Mouse (Mus musculus): ENCODE data around the gene Chst3. TPM values are rescaled to one million over a fixed set of nuclear protein-coding genes. Genes with fewer than 3 reads are reported as not detected.
A peak's percentile ranks its signal among the peaks of the same experiment; 100 is the strongest.
"Not testable (repeated sequence)": the region's sequence is repeated elsewhere in the genome, so short reads cannot be mapped to it uniquely, and the experiment has no call there.

Chst3 gene
- polyA plus RNA-seq, 1 experiment from 2014 or later = 0.46 TPM

GRCm38 (mm10) chr10:60195087-60195486 is 24.0 kb downstream of the Chst3 start:
- Histone ChIP-seq H3K9me3 (replicated peaks; ENCODE audit: control insufficient read depth, low read length) (no peaks in the 10 kb centered on the region), H3K36me3 (ENCODE audit: control insufficient read depth, insufficient read depth) (no peaks in the 10 kb centered on the region), H3K27me3 (ENCODE audit: control insufficient read depth, insufficient read depth, low read length) (peaks cover 10% of the 10 kb centered on the region), H3K27ac (ENCODE audit: low read length) (peak overlapping the region; percentile 28; the same call in 1 of the 2 replicates), H3K4me1 (ENCODE audit: control insufficient read depth, insufficient read depth, low read length) (peaks cover 33% of the 10 kb centered on the region), H3K4me3 (ENCODE audit: low read length) (no peak overlapping the region), H3K4me2 (ENCODE audit: low read depth, low read length) (no peak overlapping the region), H3K9ac (ENCODE audit: low read length) (no peak overlapping the region)
- WGBS = 9% methylated on average over 4 of the region's 4 CpGs
- peak; percentile 41; the same call in 1 of the 2 replicates for ATAC-seq (replicated peaks; ENCODE audit: extremely low read depth, insufficient read depth, low FRiP score)

GRCm38 (mm10) chr10:60193532-60194423 is 25.3 kb downstream of the Chst3 start:
- WGBS = 10% methylated on average over 19 of the region's 19 CpGs
- peak overlapping the region; percentile 7; the same call in 1 of the 2 replicates for H3K4me3 ChIP-seq (ENCODE audit: low read length)
- peak; percentile 82 for ATAC-seq (replicated peaks; ENCODE audit: extremely low read depth, insufficient read depth, low FRiP score)
- peak overlapping the region; percentile 45 for H3K9ac ChIP-seq (ENCODE audit: low read length)
- peak overlapping the region; percentile 41 for H3K4me2 ChIP-seq (ENCODE audit: low read depth, low read length)
- peaks cover 33% of the 10 kb centered on the region for H3K4me1 ChIP-seq (ENCODE audit: control insufficient read depth, insufficient read depth, low read length)
- H3K9me3 ChIP-seq (replicated peaks; ENCODE audit: control insufficient read depth, low read length) = no peaks in the 10 kb centered on the region
- H3K36me3 ChIP-seq (ENCODE audit: control insufficient read depth, insufficient read depth) = no peaks in the 10 kb centered on the region
- no peak overlapping the region for H3K27ac ChIP-seq (ENCODE audit: low read length)
- peaks cover 10% of the 10 kb centered on the region for H3K27me3 ChIP-seq (ENCODE audit: control insufficient read depth, insufficient read depth, low read length)

- Histone ChIP-seq H3K4me2 (ENCODE audit: low read depth, low read length) (peak overlapping the region; percentile 59), H3K27me3 (ENCODE audit: control insufficient read depth, insufficient read depth, low read length) (peaks cover 10% of the 10 kb centered on the region), H3K27ac (ENCODE audit: low read length) (no peak overlapping the region), H3K4me3 (ENCODE audit: low read length) (peak overlapping the region; percentile 29), H3K4me1 (ENCODE audit: control insufficient read depth, insufficient read depth, low read length) (peaks cover 25% of the 10 kb centered on the region), H3K36me3 (ENCODE audit: control insufficient read depth, insufficient read depth) (no peaks in the 10 kb centered on the region), H3K9me3 (replicated peaks; ENCODE audit: control insufficient read depth, low read length) (no peaks in the 10 kb centered on the region), H3K9ac (ENCODE audit: low read length) (no peak overlapping the region; the same call in 1 of the 2 replicates)
- 0 out of 2 replicates have a peak, but pooled peaks have one; percentile 12 for ATAC-seq (replicated peaks; ENCODE audit: extremely low read depth, insufficient read depth, low FRiP score)
- WGBS = 1% methylated on average over 17 of the region's 17 CpGs
Measured at GRCm38 (mm10) chr10:60191796-60192195, 27.3 kb downstream of the Chst3 start.

GRCm38 (mm10) chr10:60189534-60190186 is 29.4 kb downstream of the Chst3 start:
- peaks cover 25% of the 10 kb centered on the region for H3K27me3 ChIP-seq (ENCODE audit: control insufficient read depth, insufficient read depth, low read length)

GRCm38 (mm10) chr10:60186191-60186945 is 32.7 kb downstream of the Chst3 start:
- Histone ChIP-seq H3K9ac (ENCODE audit: low read length) (no peak overlapping the region), H3K4me3 (ENCODE audit: low read length) (no peak overlapping the region), H3K9me3 (replicated peaks; ENCODE audit: control insufficient read depth, low read length) (no peaks in the 10 kb centered on the region), H3K27ac (ENCODE audit: low read length) (no peak overlapping the region), H3K36me3 (ENCODE audit: control insufficient read depth, insufficient read depth) (no peaks in the 10 kb centered on the region), H3K4me1 (ENCODE audit: control insufficient read depth, insufficient read depth, low read length) (0 out of 2 replicates have a peak, but pooled peaks cover under 1% of the 10 kb centered on the region), H3K4me2 (ENCODE audit: low read depth, low read length) (peak overlapping the region; percentile 27), H3K27me3 (ENCODE audit: control insufficient read depth, insufficient read depth, low read length) (peaks cover 25% of the 10 kb centered on the region)
- ATAC-seq (replicated peaks; ENCODE audit: extremely low read depth, insufficient read depth, low FRiP score) = no peak
- WGBS = 54% methylated on average over 44 of the region's 44 CpGs

More at GRCm38 (mm10) chr10:60189534-60190186, 29.4 kb downstream of the Chst3 start:
- Histone ChIP-seq H3K36me3 (ENCODE audit: control insufficient read depth, insufficient read depth) (no peaks in the 10 kb centered on the region), H3K9ac (ENCODE audit: low read length) (no peak overlapping the region), H3K4me1 (ENCODE audit: control insufficient read depth, insufficient read depth, low read length) (peaks cover 17% of the 10 kb centered on the region), H3K4me2 (ENCODE audit: low read depth, low read length) (no peak overlapping the region), H3K27ac (ENCODE audit: low read length) (no peak overlapping the region), H3K9me3 (replicated peaks; ENCODE audit: control insufficient read depth, low read length) (no peaks in the 10 kb centered on the region), H3K4me3 (ENCODE audit: low read length) (no peak overlapping the region)
- WGBS = 69% methylated on average over 6 of the region's 6 CpGs
- ATAC-seq (replicated peaks; ENCODE audit: extremely low read depth, insufficient read depth, low FRiP score) = no peak

- Histone ChIP-seq H3K36me3 (ENCODE audit: control insufficient read depth, insufficient read depth) (no peaks in the 10 kb centered on the region), H3K27me3 (ENCODE audit: control insufficient read depth, insufficient read depth, low read length) (peaks cover 14% of the 10 kb centered on the region), H3K4me1 (ENCODE audit: control insufficient read depth, insufficient read depth, low read length) (no peaks in the 10 kb centered on the region; the same call in 1 of the 2 replicates), H3K9ac (ENCODE audit: low read length) (no peak overlapping the region), H3K9me3 (replicated peaks; ENCODE audit: control insufficient read depth, low read length) (no peaks in the 10 kb centered on the region), H3K4me2 (ENCODE audit: low read depth, low read length) (no peak overlapping the region), H3K4me3 (ENCODE audit: low read length) (no peak overlapping the region), H3K27ac (ENCODE audit: low read length) (no peak overlapping the region)
- no peak for ATAC-seq (replicated peaks; ENCODE audit: extremely low read depth, insufficient read depth, low FRiP score)
- WGBS = 69% methylated on average over 10 of the region's 10 CpGs
Measured at GRCm38 (mm10) chr10:60185023-60185709, 33.9 kb downstream of the Chst3 start.

- not testable (repeated sequence) for ATAC-seq (replicated peaks; ENCODE audit: extremely low read depth, insufficient read depth, low FRiP score); H3K9ac ChIP-seq (ENCODE audit: low read length); H3K9me3 ChIP-seq (replicated peaks; ENCODE audit: control insufficient read depth, low read length); H3K36me3 ChIP-seq (ENCODE audit: control insufficient read depth, insufficient read depth); H3K4me3 ChIP-seq (ENCODE audit: low read length); H3K4me1 ChIP-seq (ENCODE audit: control insufficient read depth, insufficient read depth, low read length); H3K27me3 ChIP-seq (ENCODE audit: control insufficient read depth, insufficient read depth, low read length); H3K27ac ChIP-seq (ENCODE audit: low read length); H3K4me2 ChIP-seq (ENCODE audit: low read depth, low read length)
- 90% methylated on average over 9 of the region's 9 CpGs for WGBS
Measured at GRCm38 (mm10) chr10:60175306-60175705, 43.8 kb downstream of the Chst3 start.

GRCm38 (mm10) chr10:60174506-60174905 is 44.6 kb downstream of the Chst3 start:
- no peaks in the 10 kb centered on the region for H3K9me3 ChIP-seq (replicated peaks; ENCODE audit: control insufficient read depth, low read length)
- ATAC-seq (replicated peaks; ENCODE audit: extremely low read depth, insufficient read depth, low FRiP score) = no peak
- H3K4me3 ChIP-seq (ENCODE audit: low read length) = no peak overlapping the region
- H3K36me3 ChIP-seq (ENCODE audit: control insufficient read depth, insufficient read depth) = no peaks in the 10 kb centered on the region
- no peak overlapping the region for H3K27ac ChIP-seq (ENCODE audit: low read length)
- peaks cover 5% of the 10 kb centered on the region for H3K4me1 ChIP-seq (ENCODE audit: control insufficient read depth, insufficient read depth, low read length)
- WGBS = 40% methylated on average over 3 of the region's 3 CpGs
- H3K27me3 ChIP-seq (ENCODE audit: control insufficient read depth, insufficient read depth, low read length) = no peaks in the 10 kb centered on the region
- H3K9ac ChIP-seq (ENCODE audit: low read length) = no peak overlapping the region
- no peak overlapping the region for H3K4me2 ChIP-seq (ENCODE audit: low read depth, low read length)

Data from heart, embryonic 16.5 days (tissue).